Mouse (Mus musculus) liver, embryonic 15.5 days (tissue): ENCODE measurements around the gene Krtap22-2. TPM values are rescaled to one million over a fixed set of nuclear protein-coding genes. Genes with fewer than 3 reads are reported as not detected.
"Not testable (repeated sequence)": the region's sequence is repeated elsewhere in the genome, so short reads cannot be mapped to it uniquely, and the experiment has no call there.

Experiments used
- ATAC-seq: fragments of 200-750 bp; cut with Nextera tagmentation; 2 replicates; pipeline ENCODE4 v1.8.0; 2017; ENCODE audit warnings: moderate number of reproducible peaks, mild to moderate bottlenecking, moderate library complexity; ENCODE audit not compliant: insufficient read depth
- H3K27ac ChIP-seq: fragments of 300-500 bp; sonication (generic); replicated peaks from 2 replicates; pipeline ENCODE4 v1.5.1; 2015; ENCODE audit warnings: mild to moderate bottlenecking, inconsistent platforms
- H3K27me3 ChIP-seq: fragments of 300-500 bp; sonication (generic); 2 replicates; pipeline ENCODE4 v1.6.1; 2015; ENCODE audit warnings: mild to moderate bottlenecking, inconsistent platforms
- H3K36me3 ChIP-seq: fragments of 300-500 bp; sonication (generic); replicated peaks from 2 replicates; pipeline ENCODE4 v1.6.1; 2015; ENCODE audit warnings: moderate library complexity, mild to moderate bottlenecking, inconsistent platforms
- H3K4me1 ChIP-seq: fragments of 300-500 bp; sonication (generic); replicated peaks from 2 replicates; pipeline ENCODE4 v1.6.1; 2015; ENCODE audit warnings: inconsistent platforms
- H3K4me2 ChIP-seq: fragments of 300-500 bp; sonication (generic); 2 replicates; pipeline ENCODE4 v1.6.1; 2015; ENCODE audit warnings: moderate library complexity, mild to moderate bottlenecking, inconsistent platforms
- H3K4me3 ChIP-seq: fragments of 300-500 bp; sonication (generic); replicated peaks from 2 replicates; pipeline ENCODE4 v1.5.1; 2015; ENCODE audit warnings: mild to moderate bottlenecking, inconsistent platforms
- H3K9ac ChIP-seq: fragments of 300-500 bp; sonication (generic); 2 replicates; pipeline ENCODE4 v1.6.1; 2015; ENCODE audit warnings: moderate library complexity, mild to moderate bottlenecking, inconsistent platforms
- H3K9me3 ChIP-seq: fragments of 300-500 bp; sonication (generic); replicated peaks from 2 replicates; pipeline ENCODE4 v1.6.1; 2016; ENCODE audit warnings: inconsistent platforms
- WGBS: fragments of 180-500 bp; shearing (Covaris S2); methylation state at CpG from one replicate; pipeline ENCODE4 v1.1.7; 2015; ENCODE audit warnings: mixed read lengths; ENCODE audit not compliant: insufficient replicate concordance; 5-methylcytosine and 5-hydroxymethylcytosine counted together
- polyA plus RNA-seq: library from polyadenylated mRNA; unstranded; fragments of >200 nt; fragmentation: Nextera tagmentation; extraction: Ambion mirVana; gene quantifications from 2 replicates; pipeline ENCODE4 v1.2.1, GENCODE M21; 2015

Gene Krtap22-2
- not detected in 2 replicates for polyA plus RNA-seq

- Histone ChIP-seq H3K4me2 (no peak within 1 kb of the TSS), H3K27ac (no peak within 1 kb of the TSS), H3K4me3 (no peak within 1 kb of the TSS), H3K4me1 (no peaks in the 10 kb centered on the region), H3K27me3 (no peaks in the 10 kb centered on the region), H3K36me3 (no peaks in the 10 kb centered on the region), H3K9ac (no peak within 1 kb of the TSS), H3K9me3 (0 out of 2 replicates have a peak, but pooled peaks cover 4% of the 10 kb centered on the region)
- WGBS: 54% methylated on average over 5 of the region's 5 CpGs
- no peak for ATAC-seq
Observed at GRCm38 (mm10) chr16:89010659-89011058, at the start of gene Krtap22-2. Gene Krtap22-2 (minus strand): TSS chr16:89010759.

GRCm38 (mm10) chr16:89047783-89048182 is 37.2 kb upstream of the Krtap22-2 start, which contains the start of gene Krtap6-5:
Gene Krtap6-5 (minus strand): TSS chr16:89047883.
- WGBS: 66% methylated on average over 3 of the region's 3 CpGs

GRCm38 (mm10) chr16:89041372-89041771 is 30.8 kb upstream of the Krtap22-2 start, which contains the start of gene Gm10228:
Gene Gm10228 (minus strand): TSS chr16:89041472.
- H3K4me2 ChIP-seq, H3K27me3 ChIP-seq, H3K36me3 ChIP-seq, H3K4me3 ChIP-seq, H3K27ac ChIP-seq, H3K4me1 ChIP-seq, H3K9me3 ChIP-seq, H3K9ac ChIP-seq, ATAC-seq: not testable (repeated sequence)
- 66% methylated on average over 2 of the region's 4 CpGs for WGBS

More at GRCm38 (mm10) chr16:89047783-89048182, 37.2 kb upstream of the Krtap22-2 start, which contains the start of gene Krtap6-5:
- H3K4me2 ChIP-seq: no peak within 1 kb of the TSS
- H3K4me3 ChIP-seq: no peak within 1 kb of the TSS
- no peaks in the 10 kb centered on the region for H3K36me3 ChIP-seq
- no peaks in the 10 kb centered on the region for H3K9me3 ChIP-seq
- H3K27ac ChIP-seq: no peak within 1 kb of the TSS
- ATAC-seq: no peak
- no peaks in the 10 kb centered on the region for H3K27me3 ChIP-seq
- no peaks in the 10 kb centered on the region for H3K4me1 ChIP-seq
- H3K9ac ChIP-seq: no peak within 1 kb of the TSS

- H3K36me3 ChIP-seq, H3K4me2 ChIP-seq, H3K9me3 ChIP-seq, H3K4me1 ChIP-seq, H3K27ac ChIP-seq, ATAC-seq, H3K9ac ChIP-seq, H3K4me3 ChIP-seq, H3K27me3 ChIP-seq: not testable (repeated sequence)
- 65% methylated on average over 3 of the region's 3 CpGs for WGBS
Observed at GRCm38 (mm10) chr16:89031399-89031798, 20.8 kb upstream of the Krtap22-2 start, which contains the start of gene Krtap6-1. Gene Krtap6-1 (plus strand): TSS chr16:89031699.

- not testable (repeated sequence) for H3K4me1 ChIP-seq, H3K27ac ChIP-seq, H3K36me3 ChIP-seq, ATAC-seq, H3K9me3 ChIP-seq, H3K27me3 ChIP-seq, H3K4me3 ChIP-seq, H3K9ac ChIP-seq, H3K4me2 ChIP-seq
- WGBS: 62% methylated on average over 3 of the region's 3 CpGs
Observed at GRCm38 (mm10) chr16:89014984-89015383, 4.4 kb upstream of the Krtap22-2 start, which contains the start of gene Gm10229. Gene Gm10229 (plus strand): TSS chr16:89015284.

GRCm38 (mm10) chr16:89013973-89014372 is 3.4 kb upstream of the Krtap22-2 start:
- ATAC-seq: no peak
- Histone ChIP-seq H3K4me2 (no peak overlapping the region), H3K9me3 (0 out of 2 replicates have a peak, but pooled peaks cover 4% of the 10 kb centered on the region), H3K4me1 (no peaks in the 10 kb centered on the region), H3K27ac (no peak overlapping the region), H3K9ac (no peak overlapping the region), H3K4me3 (no peak overlapping the region), H3K36me3 (no peaks in the 10 kb centered on the region), H3K27me3 (no peaks in the 10 kb centered on the region)
- 86% methylated on average over 3 of the region's 3 CpGs for WGBS

- H3K36me3 ChIP-seq: no peaks in the 10 kb centered on the region
- H3K4me1 ChIP-seq: no peaks in the 10 kb centered on the region
- WGBS: 67% methylated on average over 7 of the region's 7 CpGs
- H3K9me3 ChIP-seq: no peaks in the 10 kb centered on the region
- no peak for ATAC-seq
- H3K27me3 ChIP-seq: no peaks in the 10 kb centered on the region
- H3K4me3 ChIP-seq: no peak within 1 kb of the TSS
- no peak within 1 kb of the TSS for H3K27ac ChIP-seq
- H3K9ac ChIP-seq: no peak within 1 kb of the TSS
- H3K4me2 ChIP-seq: no peak within 1 kb of the TSS
Observed at GRCm38 (mm10) chr16:88962773-88963172, 47.8 kb downstream of the Krtap22-2 start, which contains the start of gene Krtap16-3. Gene Krtap16-3 (minus strand): TSS chr16:88962873.

Other genes with a start within 250 kb of the Krtap22-2 start
- not detected in 2 replicates for gene 2310057N15Rik, start 236.6 kb downstream of the Krtap22-2 start, polyA plus RNA-seq
- not detected in 2 replicates for gene Gm5965, start 232.9 kb downstream of the Krtap22-2 start, polyA plus RNA-seq
- gene Gm20741, start 198.5 kb downstream of the Krtap22-2 start, polyA plus RNA-seq: 0.21 TPM in 1 of 2 replicates, not detected in the other
- gene Krtap15, start 190.5 kb downstream of the Krtap22-2 start, polyA plus RNA-seq: not detected in 2 replicates
- gene Krtap14, start 184.6 kb downstream of the Krtap22-2 start, polyA plus RNA-seq: not detected in 2 replicates
- not detected in 2 replicates for gene Krtap19-1, start 141.3 kb downstream of the Krtap22-2 start, polyA plus RNA-seq
- gene Krtap19-2, start 136.5 kb downstream of the Krtap22-2 start, polyA plus RNA-seq: not detected in 2 replicates
- gene Krtap19-3, start 132.7 kb downstream of the Krtap22-2 start, polyA plus RNA-seq: not detected in 2 replicates
- gene Krtap19-4, start 125.7 kb downstream of the Krtap22-2 start, polyA plus RNA-seq: not detected in 2 replicates
- gene Krtap19-5, start 114.3 kb downstream of the Krtap22-2 start, polyA plus RNA-seq: not detected in 2 replicates
- not detected in 2 replicates for gene Krtap19-9b, start 78.5 kb downstream of the Krtap22-2 start, polyA plus RNA-seq
- not detected in 2 replicates for gene Krtap16-3, start 47.9 kb downstream of the Krtap22-2 start, polyA plus RNA-seq
- not detected in 2 replicates for gene Gm10229, start 4.5 kb upstream of the Krtap22-2 start, polyA plus RNA-seq
- gene Krtap6-1, start 20.9 kb upstream of the Krtap22-2 start, polyA plus RNA-seq: not detected in 2 replicates
- not detected in 2 replicates for gene Gm10228, start 30.7 kb upstream of the Krtap22-2 start, polyA plus RNA-seq
- gene Krtap6-5, start 37.1 kb upstream of the Krtap22-2 start, polyA plus RNA-seq: not detected in 2 replicates
- gene 1110025L11Rik, start 53.2 kb upstream of the Krtap22-2 start, polyA plus RNA-seq: not detected in 2 replicates
- gene Krtap6-3, start 73.3 kb upstream of the Krtap22-2 start, polyA plus RNA-seq: not detected in 2 replicates
- gene Gm6358, start 130.1 kb upstream of the Krtap22-2 start, polyA plus RNA-seq: not detected in 2 replicates
- not detected in 2 replicates for gene Gm10061, start 140.3 kb upstream of the Krtap22-2 start, polyA plus RNA-seq
- gene Gm9789, start 147.2 kb upstream of the Krtap22-2 start, polyA plus RNA-seq: not detected in 2 replicates
- gene Gm7735, start 158.7 kb upstream of the Krtap22-2 start, polyA plus RNA-seq: not detected in 2 replicates
- not detected in 2 replicates for gene 1110057P08Rik, start 164.0 kb upstream of the Krtap22-2 start, polyA plus RNA-seq
- not detected in 2 replicates for gene Krtap20-2, start 195.1 kb upstream of the Krtap22-2 start, polyA plus RNA-seq